Mouse (Mus musculus) midbrain, postnatal 0 days (tissue): Measurements from ENCODE around the gene Lsm6. TPM values are rescaled to one million over a fixed set of nuclear protein-coding genes. Genes with fewer than 3 reads are reported as not detected.

ENCODE experiments used
- ATAC-seq: fragments of 200-750 bp; cut with Nextera tagmentation; 2 replicates; pipeline ENCODE4 v1.8.0; 2017; ENCODE audit warnings: moderate number of reproducible peaks, mild to moderate bottlenecking, moderate TSS enrichment, moderate library complexity; ENCODE audit not compliant: low FRiP score
- DNase-seq: peaks from one replicate; pipeline ENCODE4 v3.0.0-alpha.2; 2015; ENCODE audit warnings: low spot score
- H3K27ac ChIP-seq: fragments of 300-500 bp; sonication (generic); 2 replicates; pipeline ENCODE4 v1.5.1; 2014; ENCODE audit warnings: low read depth, mild to moderate bottlenecking, low read length, mixed read lengths
- H3K27me3 ChIP-seq: fragments of 300-500 bp; sonication (generic); 2 replicates; pipeline ENCODE4 v1.6.1; 2014; ENCODE audit warnings: low read length, control low read depth, mixed read lengths; ENCODE audit not compliant: insufficient read depth
- H3K36me3 ChIP-seq: fragments of 300-500 bp; sonication (generic); 2 replicates; pipeline ENCODE4 v1.6.1; 2014; ENCODE audit warnings: low read length, control low read depth, mixed read lengths; ENCODE audit not compliant: insufficient read depth
- H3K4me1 ChIP-seq: fragments of 300-500 bp; sonication (generic); 2 replicates; pipeline ENCODE4 v1.6.1; 2014; ENCODE audit warnings: mild to moderate bottlenecking, control low read depth, antibody characterized with exemption, low read length, mixed read lengths; ENCODE audit not compliant: insufficient read depth
- H3K4me2 ChIP-seq: fragments of 300-500 bp; sonication (generic); 2 replicates; pipeline ENCODE4 v1.6.1; 2014; ENCODE audit warnings: low read depth, mild to moderate bottlenecking, low read length, mixed read lengths; ENCODE audit not compliant: poor library complexity, severe bottlenecking
- H3K4me3 ChIP-seq: fragments of 300-500 bp; sonication (generic); 2 replicates; pipeline ENCODE4 v1.5.1; 2014; ENCODE audit warnings: low read depth, mild to moderate bottlenecking, low read length, moderate library complexity
- H3K9ac ChIP-seq: fragments of 300-500 bp; sonication (generic); replicated peaks from 2 replicates; pipeline ENCODE4 v1.6.1; 2014; ENCODE audit warnings: mild to moderate bottlenecking, low read length, moderate library complexity, mixed read lengths; ENCODE audit not compliant: poor library complexity, severe bottlenecking
- H3K9me3 ChIP-seq: fragments of 300-500 bp; sonication (generic); 2 replicates; pipeline ENCODE4 v1.6.1; 2016; ENCODE audit warnings: low read length, control low read depth
- CTCF ChIP-seq: IDR thresholded peaks from 2 replicates; pipeline ENCODE4 v1.5.1; 2016; ENCODE audit warnings: antibody characterized with exemption, mild to moderate bottlenecking
- WGBS: fragments of 180-500 bp; shearing (Covaris S2); extraction: QIAGEN DNeasy Blood & Tissue Kit; methylation state at CpG from one replicate; pipeline ENCODE4 v1.1.7; 2014; 5-methylcytosine and 5-hydroxymethylcytosine counted together
- polyA plus RNA-seq: library from polyadenylated mRNA; unstranded; fragments of >200 nt; fragmentation: Nextera tagmentation; extraction: Ambion mirVana; gene quantifications from 2 replicates; pipeline ENCODE4 v1.2.1, GENCODE M21; 2015
- total RNA-seq: library from RNA; depleted of rRNA; stranded (reverse); fragments of >200 nt; gene quantifications from 2 replicates; pipeline ENCODE4 v1.2.3, GENCODE M21; 2014; rRNA removed

Lsm6 gene
- total RNA-seq (29.2 and 35.9 TPM in 2 replicates), polyA plus RNA-seq (141 and 144 TPM in 2 replicates)

DNA sequence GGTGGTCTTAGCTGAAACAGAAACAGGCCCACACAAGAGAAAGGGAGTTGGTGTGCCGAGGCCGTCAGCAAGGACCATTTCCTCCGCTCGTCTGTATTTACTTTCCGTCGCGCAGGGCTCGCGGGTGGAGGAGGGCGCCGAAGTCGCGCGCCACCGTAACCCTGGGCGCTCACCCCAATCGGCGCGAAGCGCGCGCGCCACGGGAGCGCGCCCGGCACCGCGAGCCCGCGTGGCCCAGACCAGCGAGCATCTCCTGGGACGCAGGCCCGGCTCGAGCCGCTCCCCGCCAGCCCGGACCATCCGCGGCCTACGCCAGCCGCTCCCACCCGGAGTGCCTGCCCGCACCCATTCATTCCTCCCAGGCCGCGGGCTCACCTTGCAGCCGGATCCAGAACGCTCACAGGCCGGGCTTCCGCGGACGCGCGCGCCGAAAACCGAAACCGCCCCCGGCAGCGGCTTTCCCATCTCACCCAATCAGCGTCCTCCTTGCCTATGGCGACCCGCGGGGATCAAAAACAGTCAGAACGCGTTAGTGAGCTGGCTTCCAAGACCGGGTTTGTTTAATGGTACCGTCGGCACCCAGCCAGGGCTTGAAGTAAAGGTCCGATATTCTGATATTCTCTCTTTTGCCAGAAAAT is at the start of gene Lsm6:
TSS of gene Lsm6 (minus strand) at position 468 of the 638 bp plus-strand sequence.
- peak; percentile 93 for ATAC-seq

DNA sequence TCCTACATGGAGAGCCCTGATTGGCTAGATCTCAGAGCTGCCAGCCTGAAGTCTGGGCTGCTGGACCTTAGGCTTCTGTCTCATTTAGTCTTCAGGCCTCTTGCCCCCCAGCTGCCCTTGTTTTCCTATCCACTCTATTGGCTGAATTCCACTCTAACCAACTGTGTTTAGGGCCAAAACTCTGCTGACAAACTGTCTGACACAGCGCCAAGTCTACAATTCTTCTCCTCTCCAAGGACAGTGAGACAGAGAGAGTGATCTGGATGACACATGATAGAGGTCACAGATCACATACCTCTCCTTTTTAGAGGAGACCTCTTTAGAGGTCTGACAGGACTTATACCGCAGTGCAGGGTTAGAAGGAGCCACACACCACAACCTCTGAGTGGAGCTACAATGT is 46.1 kb upstream of the Lsm6 start:
- Histone ChIP-seq H3K27ac (no peak overlapping the region), H3K27me3 (no peaks in the 10 kb centered on the region), H3K9ac (no peak overlapping the region), H3K36me3 (no peaks in the 10 kb centered on the region), H3K4me3 (no peak overlapping the region), H3K9me3 (no peaks in the 10 kb centered on the region), H3K4me1 (no peaks in the 10 kb centered on the region), H3K4me2 (no peak overlapping the region)
- TF ChIP-seq CTCF = no peak
- 94% methylated on average over 2 of the region's 2 CpGs for WGBS
- DNase-seq (no peak), ATAC-seq (no peak)

More for the DNA sequence above, at the start of gene Lsm6:
- Histone ChIP-seq H3K27ac (peak within 1 kb of the TSS; percentile 93), H3K9ac (peak within 1 kb of the TSS; percentile 85), H3K9me3 (no peaks in the 10 kb centered on the region), H3K36me3 (no peaks in the 10 kb centered on the region), H3K27me3 (no peaks in the 10 kb centered on the region), H3K4me2 (peak within 1 kb of the TSS; percentile 55), H3K4me3 (peak within 1 kb of the TSS; percentile 79), H3K4me1 (peaks cover 2% of the 10 kb centered on the region; the same call in 1 of the 2 replicates)
- peak; percentile 96 for DNase-seq
- whole genome bisulfite sequencing = under 1% methylated on average over 70 of the region's 70 CpGs
- no peak for TF ChIP-seq CTCF

DNA sequence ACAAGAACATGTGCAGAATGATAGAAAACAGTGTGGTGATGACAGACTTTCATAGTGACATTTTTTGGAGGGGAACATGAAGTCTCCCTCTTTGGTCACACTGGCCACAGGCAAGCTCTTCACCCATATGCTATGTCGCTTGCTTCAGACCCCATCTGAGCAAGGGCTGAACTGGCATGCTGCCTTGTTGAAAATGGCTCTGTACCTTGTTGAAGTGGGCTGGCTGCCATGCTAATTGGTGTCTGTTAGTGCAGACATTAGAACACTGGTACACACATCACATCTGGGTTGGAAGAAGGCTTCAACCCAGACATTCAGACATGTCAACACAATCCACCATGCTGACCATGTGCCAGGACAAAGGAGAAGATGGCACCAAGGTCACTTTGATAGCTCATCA is 42.1 kb upstream of the Lsm6 start:
- H3K27ac ChIP-seq = no peak overlapping the region
- WGBS = 83% methylated on average over 1 of the region's 1 CpGs
- DNase-seq = no peak

DNA sequence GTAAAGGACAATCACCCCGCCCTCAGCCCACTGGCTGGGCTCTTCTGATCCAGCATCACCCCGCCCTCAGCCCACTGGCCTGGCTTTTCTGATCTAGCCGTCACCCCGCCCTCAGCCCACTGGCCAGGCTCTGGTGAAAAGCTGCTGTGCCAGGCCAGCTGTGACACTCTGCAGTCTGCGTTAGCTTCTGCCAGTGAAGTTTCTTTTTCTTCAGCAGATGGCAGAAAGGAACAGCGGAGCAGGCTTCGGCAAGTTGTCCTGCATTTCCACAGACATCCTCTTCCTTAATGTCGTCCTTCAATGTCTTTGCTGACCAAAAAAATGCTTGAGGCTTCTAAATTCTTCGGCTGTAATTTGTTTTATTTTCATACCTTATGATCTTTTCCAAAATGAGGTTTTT is 41.1 kb upstream of the Lsm6 start:
- ATAC-seq (no peak), DNase-seq (peak; percentile 5)
- no peak overlapping the region for H3K27ac ChIP-seq
- H3K4me2 ChIP-seq = no peak overlapping the region
- TF ChIP-seq CTCF = no peak; the same call in 1 of the 2 replicates
- 68% methylated on average over 9 of the region's 9 CpGs for WGBS
- H3K4me3 ChIP-seq = no peak overlapping the region
- H3K4me1 ChIP-seq = no peaks in the 10 kb centered on the region
- no peak overlapping the region for H3K9ac ChIP-seq
- no peaks in the 10 kb centered on the region for H3K27me3 ChIP-seq
- no peaks in the 10 kb centered on the region for H3K9me3 ChIP-seq
- H3K36me3 ChIP-seq = no peaks in the 10 kb centered on the region

More for the DNA sequence above, 42.1 kb upstream of the Lsm6 start:
- H3K27me3 ChIP-seq = no peaks in the 10 kb centered on the region
- no peak overlapping the region for H3K4me2 ChIP-seq
- no peak overlapping the region for H3K4me3 ChIP-seq
- no peak overlapping the region for H3K9ac ChIP-seq
- no peaks in the 10 kb centered on the region for H3K4me1 ChIP-seq
- H3K9me3 ChIP-seq = no peaks in the 10 kb centered on the region
- no peak for TF ChIP-seq CTCF
- ATAC-seq = no peak
- H3K36me3 ChIP-seq = no peaks in the 10 kb centered on the region

DNA sequence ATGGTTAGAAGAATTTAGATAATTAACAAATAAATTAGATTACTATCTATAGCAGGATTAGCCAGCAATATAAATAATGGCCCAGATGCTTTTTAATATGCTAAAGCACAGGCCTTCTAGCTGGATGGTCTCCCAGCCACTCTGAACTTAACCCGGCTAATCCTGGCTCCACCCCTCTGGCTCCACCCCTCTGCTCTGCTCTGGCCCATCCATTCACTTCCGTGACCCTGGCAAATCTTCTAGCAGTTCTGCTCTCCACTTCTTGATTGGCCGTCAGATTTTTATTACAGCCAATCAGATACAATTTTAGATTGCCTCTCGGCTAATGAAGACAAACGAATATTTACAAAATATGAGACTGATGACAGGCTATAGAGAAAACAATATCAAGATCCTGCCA is 39.8 kb upstream of the Lsm6 start:
- H3K9ac ChIP-seq = no peak overlapping the region
- H3K4me3 ChIP-seq = no peak overlapping the region
- no peak for TF ChIP-seq CTCF
- H3K9me3 ChIP-seq = no peaks in the 10 kb centered on the region
- no peaks in the 10 kb centered on the region for H3K4me1 ChIP-seq
- no peak overlapping the region for H3K4me2 ChIP-seq
- H3K27ac ChIP-seq = no peak overlapping the region
- DNase-seq (no peak), ATAC-seq (no peak)
- 51% methylated on average over 5 of the region's 5 CpGs for WGBS
- H3K27me3 ChIP-seq = no peaks in the 10 kb centered on the region
- no peaks in the 10 kb centered on the region for H3K36me3 ChIP-seq

DNA sequence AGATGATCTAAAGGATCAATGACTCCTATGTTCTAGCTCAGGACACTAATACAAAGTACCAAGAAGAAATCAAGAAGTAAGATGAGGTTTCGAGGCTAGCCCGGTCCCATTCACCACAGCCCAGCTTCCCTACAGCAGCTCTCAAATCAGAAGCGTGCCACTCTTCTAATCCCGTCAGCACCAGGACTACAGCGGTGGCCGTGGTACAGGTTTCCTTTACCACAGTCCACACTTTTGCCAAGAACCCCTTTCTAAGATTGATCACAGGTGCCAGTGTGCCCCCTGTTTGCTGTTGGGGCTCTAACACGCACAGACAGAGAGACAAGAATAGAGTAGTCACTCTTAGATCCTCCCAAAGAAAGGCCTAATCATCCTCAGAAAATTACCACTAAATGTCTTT is 36.5 kb upstream of the Lsm6 start:
- Histone ChIP-seq H3K4me3 (no peak overlapping the region), H3K4me1 (no peaks in the 10 kb centered on the region), H3K27me3 (no peaks in the 10 kb centered on the region), H3K9ac (no peak overlapping the region), H3K9me3 (no peaks in the 10 kb centered on the region), H3K27ac (no peak overlapping the region), H3K36me3 (no peaks in the 10 kb centered on the region), H3K4me2 (no peak overlapping the region)
- WGBS = 94% methylated on average over 7 of the region's 7 CpGs
- ATAC-seq = no peak
- DNase-seq = no peak
- TF ChIP-seq CTCF = no peak
